Mouse (Mus musculus): ENCODE data around the gene Ubl5.
"Not testable (repeated sequence)": the region's sequence is repeated elsewhere in the genome, so short reads cannot be mapped to it uniquely, and the experiment has no call there.

The Ubl5 gene

GRCm38 (mm10) chr9:20642101-20642895 lies at the start of gene Ubl5:
Gene Ubl5, plus strand, starts transcription at chr9:20642878.
- no peak for DNase-seq (ENCODE audit: extremely low read depth, low read depth, low spot score)

- no peak for DNase-seq (ENCODE audit: extremely low read depth, low read depth, low spot score)
Measured at GRCm38 (mm10) chr9:20601270-20601669, 41.4 kb upstream of the Ubl5 start.

- no peak for DNase-seq (ENCODE audit: extremely low read depth, low read depth, low spot score)
Measured at GRCm38 (mm10) chr9:20606269-20606668, 36.4 kb upstream of the Ubl5 start.

GRCm38 (mm10) chr9:20607100-20607974 lies 35.3 kb upstream of the Ubl5 start:
- peak; percentile 36 for DNase-seq (ENCODE audit: extremely low read depth, low read depth, low spot score)

DNA sequence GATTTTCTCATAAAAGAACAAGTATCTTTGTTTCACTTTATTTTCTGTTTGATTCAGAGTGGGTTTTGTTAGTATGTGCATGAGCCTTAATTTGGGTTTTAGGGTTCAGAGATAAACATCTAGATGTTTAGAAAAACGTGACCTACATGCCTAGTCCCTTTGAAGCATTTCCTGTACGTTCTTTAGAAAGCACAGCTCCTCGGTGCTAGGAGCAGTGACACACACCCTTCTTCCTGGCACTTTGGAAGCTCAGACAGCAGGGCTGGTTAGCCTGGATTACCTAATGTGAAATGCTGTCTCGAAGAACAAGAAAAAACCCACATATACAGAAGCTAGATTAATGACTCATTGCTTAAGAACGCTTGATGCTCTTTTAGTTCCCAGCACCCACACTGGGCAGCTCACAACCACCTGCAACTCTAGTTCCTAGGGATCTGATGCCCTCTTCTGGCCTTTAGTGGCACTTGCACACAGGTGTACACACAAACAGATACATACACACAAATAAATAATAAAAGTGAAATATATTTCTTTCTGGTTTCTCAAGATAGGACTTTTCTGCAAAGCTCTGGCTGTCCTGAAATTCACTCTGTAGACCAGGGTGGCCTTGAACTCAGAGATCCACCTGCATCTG lies 32.7 kb upstream of the Ubl5 start:
- no peak for DNase-seq (ENCODE audit: extremely low read depth, low read depth, low spot score)

DNA sequence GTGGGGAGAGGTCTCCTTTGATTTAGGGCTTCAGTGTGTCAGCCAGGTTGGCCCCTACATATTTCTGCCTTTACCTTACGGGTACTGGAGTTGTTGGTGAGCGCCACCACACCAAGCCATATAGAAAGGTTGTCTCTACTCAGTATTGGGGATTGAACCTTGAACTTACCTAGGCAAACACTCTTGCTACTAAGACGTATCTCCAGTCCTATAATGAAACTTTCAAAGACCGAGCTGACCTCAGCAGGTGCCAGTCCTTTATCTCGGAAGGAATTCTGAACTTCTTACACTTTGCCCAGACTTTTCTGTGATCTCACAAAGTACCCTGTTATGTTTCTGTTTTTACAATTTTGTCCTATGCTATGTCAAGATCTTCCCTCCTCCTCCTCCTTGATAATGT lies 30.7 kb upstream of the Ubl5 start:
- no peak for DNase-seq (ENCODE audit: extremely low read depth, low read depth, low spot score)

GRCm38 (mm10) chr9:20616685-20617084 lies 26.0 kb upstream of the Ubl5 start:
- no peak for DNase-seq (ENCODE audit: extremely low read depth, low read depth, low spot score)

DNA sequence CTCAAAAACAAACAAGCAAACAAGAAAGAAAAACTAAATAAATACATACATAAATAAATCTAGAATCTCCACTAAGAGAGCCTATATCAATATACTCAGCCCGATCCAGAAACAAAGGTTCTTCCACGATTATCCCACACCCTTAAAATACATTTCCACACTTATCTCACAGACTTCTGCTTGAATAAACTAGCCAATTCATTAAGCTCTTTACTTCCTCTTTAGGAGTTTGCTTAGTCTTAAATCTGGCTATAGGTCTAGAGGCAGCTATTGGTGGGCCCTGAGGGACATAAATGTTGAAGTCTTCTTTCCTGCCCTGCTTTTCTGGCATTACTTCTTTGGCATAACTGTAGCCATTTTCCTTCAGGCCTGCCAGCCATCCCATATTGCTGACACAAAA lies 11.3 kb upstream of the Ubl5 start:
- no peak for DNase-seq (ENCODE audit: extremely low read depth, low read depth, low spot score)

DNA sequence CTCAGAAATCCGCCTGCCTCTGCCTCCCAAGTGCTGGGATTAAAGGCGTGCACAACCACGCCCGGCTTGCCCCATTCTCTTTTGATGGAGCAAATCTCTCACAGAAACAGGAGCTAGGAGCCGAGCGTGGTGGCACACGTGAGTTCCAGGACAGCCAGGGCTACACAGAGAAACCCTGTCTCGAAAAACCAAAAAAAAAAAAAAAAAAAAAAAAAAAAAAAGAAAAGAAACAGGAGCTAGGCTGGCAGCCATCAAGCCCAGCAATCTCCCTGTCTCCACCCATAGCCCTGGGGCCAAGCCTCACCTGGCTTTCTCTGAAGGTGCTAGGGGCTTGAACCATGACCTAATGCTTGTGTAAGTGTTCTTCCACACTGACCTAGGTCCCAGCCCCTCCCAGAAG lies 7.0 kb upstream of the Ubl5 start:
- DNase-seq (ENCODE audit: extremely low read depth, low read depth, low spot score): not testable (repeated sequence)

- no peak for DNase-seq (ENCODE audit: extremely low read depth, low read depth, low spot score)
Measured at GRCm38 (mm10) chr9:20636256-20636655, 6.4 kb upstream of the Ubl5 start.

GRCm38 (mm10) chr9:20636790-20637189 lies 5.9 kb upstream of the Ubl5 start:
- DNase-seq (ENCODE audit: extremely low read depth, low read depth, low spot score): no peak

DNA sequence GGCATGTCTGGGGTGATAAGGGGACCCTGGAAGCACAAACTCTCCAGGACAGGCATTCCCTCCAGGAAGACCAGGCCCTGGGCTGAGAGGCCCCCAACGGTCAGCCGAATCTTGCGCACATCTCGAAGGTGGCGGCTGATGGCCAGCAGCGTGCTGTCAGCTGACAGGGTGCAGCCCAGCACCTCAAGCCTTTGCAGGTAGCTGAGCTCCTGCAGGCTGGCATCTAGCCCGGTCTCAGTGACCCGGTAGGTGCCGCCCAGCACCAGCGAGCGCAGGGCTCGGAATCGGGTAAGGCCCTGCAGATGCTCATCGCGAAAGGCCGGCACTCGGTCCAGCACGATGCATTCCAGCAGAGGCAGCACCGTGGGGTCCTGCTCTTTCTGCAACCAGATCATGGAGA lies 4.1 kb upstream of the Ubl5 start:
- no peak for DNase-seq (ENCODE audit: extremely low read depth, low read depth, low spot score)

- DNase-seq (ENCODE audit: extremely low read depth, low read depth, low spot score): no peak
Measured at GRCm38 (mm10) chr9:20639486-20639885, 3.2 kb upstream of the Ubl5 start.

- no peak for DNase-seq (ENCODE audit: extremely low read depth, low read depth, low spot score)
Measured at GRCm38 (mm10) chr9:20641501-20641900, 1.2 kb upstream of the Ubl5 start.

DNA sequence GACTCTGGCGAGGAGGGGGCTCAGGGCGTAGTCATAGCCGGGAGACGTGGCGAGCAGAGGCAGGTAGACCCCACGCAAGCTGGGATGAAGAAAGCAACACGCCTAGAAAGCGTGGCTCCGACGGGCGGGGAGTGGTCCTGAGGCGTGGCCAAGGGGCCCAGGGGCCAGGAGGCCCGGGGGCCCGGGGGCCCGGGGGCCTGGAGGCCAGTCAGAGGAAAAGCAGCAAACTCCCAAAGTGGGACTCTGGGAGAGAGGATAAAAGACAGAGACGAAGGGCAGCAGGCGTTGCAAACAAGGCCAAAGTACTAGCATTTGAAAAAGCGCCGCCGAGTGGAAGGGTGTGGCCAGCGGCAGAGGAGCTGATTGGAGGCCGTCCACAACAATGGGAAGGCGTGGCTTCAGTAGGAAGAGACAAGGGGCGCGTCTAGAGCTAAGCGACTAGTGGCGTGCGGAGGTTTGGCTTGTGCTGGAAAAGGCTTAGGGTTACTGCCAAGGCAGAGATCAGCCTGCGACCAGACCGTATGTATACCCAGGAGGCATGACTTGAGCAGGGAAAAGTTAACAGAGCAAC lies 303 bp downstream of the Ubl5 start:
- peak; percentile 54 for DNase-seq (ENCODE audit: extremely low read depth, low read depth, low spot score)

- DNase-seq (ENCODE audit: extremely low read depth, low read depth, low spot score): no peak
Measured at GRCm38 (mm10) chr9:20643781-20644180, 1.1 kb downstream of the Ubl5 start.

DNA sequence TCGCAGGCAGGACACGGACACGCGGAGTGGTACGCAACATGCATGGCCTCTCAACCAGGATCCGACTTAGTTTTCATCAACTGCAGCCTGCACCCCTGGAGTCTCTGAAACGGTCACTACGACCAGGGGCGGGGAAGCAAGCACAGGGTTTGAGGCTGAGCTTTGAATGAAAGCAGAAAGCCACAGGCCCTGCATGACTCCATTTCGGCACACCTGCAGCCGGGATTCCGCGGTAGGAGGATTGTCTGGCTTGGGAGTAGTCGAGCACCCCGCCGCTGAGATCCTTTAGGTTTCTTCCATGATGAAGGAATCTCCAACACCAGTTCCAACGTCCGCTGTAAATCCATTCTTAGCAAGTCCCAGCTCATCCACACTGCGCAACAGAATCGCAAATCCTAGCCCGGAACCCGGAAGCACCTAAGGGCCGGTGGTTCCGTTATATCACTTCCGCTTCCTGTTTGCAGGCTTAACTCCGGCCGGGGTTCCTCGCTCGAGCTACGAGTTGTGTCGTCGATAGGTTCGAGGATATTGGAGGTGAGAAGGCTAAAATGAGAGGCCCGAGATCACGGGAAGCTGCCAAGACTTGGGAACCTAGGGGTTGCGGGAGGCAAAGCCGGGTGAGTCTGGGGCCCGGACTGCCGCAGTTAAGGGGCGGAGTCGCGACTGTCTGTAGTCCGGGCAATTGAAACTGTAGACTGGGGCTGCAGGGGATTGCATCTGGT lies 1.8 kb downstream of the Ubl5 start, which contains the start of gene Fbxl12:
Gene Fbxl12, minus strand, starts transcription at position 408 of the 722 bp plus-strand sequence.
- DNase-seq (ENCODE audit: extremely low read depth, low read depth, low spot score): no peak

- no peak for DNase-seq (ENCODE audit: extremely low read depth, low read depth, low spot score)
Measured at GRCm38 (mm10) chr9:20645121-20645520, 2.4 kb downstream of the Ubl5 start.

DNA sequence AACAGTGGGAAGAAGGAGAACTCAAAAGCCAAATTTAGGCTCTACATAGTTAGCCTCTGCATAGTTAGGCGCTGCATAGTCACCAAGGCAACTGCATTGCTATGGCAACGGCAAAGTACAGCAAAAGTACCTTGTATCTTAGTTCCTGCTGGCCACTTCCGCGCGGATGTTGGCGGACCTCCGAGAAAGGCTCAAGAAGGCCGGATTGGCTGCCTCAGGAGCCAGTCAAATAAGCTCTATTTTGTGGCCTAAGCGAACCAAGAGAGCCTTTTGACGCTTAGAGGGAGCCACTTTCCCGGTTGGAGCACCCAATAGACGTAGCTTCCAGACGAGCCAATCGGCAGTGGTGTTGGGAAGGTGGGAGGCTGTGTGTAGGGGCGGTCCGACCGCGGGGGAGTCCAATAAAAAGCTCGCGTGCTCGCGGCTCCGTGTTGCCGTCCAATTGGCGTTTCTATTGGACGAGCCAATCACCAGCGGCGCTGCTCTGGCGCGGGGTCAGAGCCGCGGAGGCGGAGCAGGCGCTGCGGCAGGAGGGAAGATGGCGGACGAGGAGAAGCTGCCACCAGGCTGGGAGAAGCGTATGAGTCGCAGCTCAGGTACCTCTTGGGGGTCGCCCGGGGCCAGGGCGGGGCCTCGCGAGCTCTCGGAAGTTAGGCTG lies 9.1 kb downstream of the Ubl5 start, which contains the start of gene Pin1:
Gene Pin1, plus strand, starts transcription at position 494 of the 658 bp plus-strand sequence.
- DNase-seq (ENCODE audit: extremely low read depth, low read depth, low spot score): peak; percentile 97

- DNase-seq (ENCODE audit: extremely low read depth, low read depth, low spot score): no peak
Measured at GRCm38 (mm10) chr9:20652260-20652658, 9.6 kb downstream of the Ubl5 start.
